Mouse (Mus musculus): Measurements from ENCODE around the gene Smyd3. TPM values are rescaled to one million over a fixed set of nuclear protein-coding genes. Genes with fewer than 3 reads are reported as not detected.
A peak's percentile ranks its signal among the peaks of the same experiment; 100 is the strongest.

Gene Smyd3
- polyA plus RNA-seq, 1 experiment from 2014 or later, result 26.3 TPM

DNA sequence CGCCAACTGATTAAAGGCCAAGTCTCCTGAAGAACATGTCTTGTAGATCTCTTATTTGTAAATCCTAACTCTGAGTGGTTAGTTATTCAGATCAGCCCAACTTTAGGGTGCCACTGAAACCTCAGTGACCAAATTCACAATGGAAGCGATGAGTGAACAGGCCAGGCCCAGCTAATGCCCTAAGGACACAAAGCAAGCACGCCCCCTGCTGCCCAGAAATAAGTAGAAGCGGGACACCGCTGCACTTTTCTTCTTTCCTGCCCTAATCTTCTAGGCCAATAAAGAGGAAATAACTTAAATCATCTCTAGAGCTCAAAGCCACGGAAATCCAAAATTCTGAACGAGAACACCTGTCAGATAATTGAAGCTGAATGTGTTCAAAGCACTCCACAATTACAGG lies 279.9 kb downstream of the Smyd3 start:
- H3K4me3 ChIP-seq (ENCODE audit: low read depth, low read length), result no peak overlapping the region
- no peaks in the 10 kb centered on the region for H3K9me3 ChIP-seq (replicated peaks; ENCODE audit: control insufficient read depth, low read length)
- DNase-seq (ENCODE audit: low spot score) (peak; percentile 50), ATAC-seq (replicated peaks; ENCODE audit: insufficient number of reproducible peaks, low FRiP score, low TSS enrichment, low read depth) (no peak)
- H3K27me3 ChIP-seq (ENCODE audit: control insufficient read depth, insufficient read depth, low read length), result no peaks in the 10 kb centered on the region
- H3K9ac ChIP-seq (replicated peaks; ENCODE audit: low read length), result no peak overlapping the region
- H3K4me1 ChIP-seq (ENCODE audit: control insufficient read depth, insufficient read depth, low read length), result no peaks in the 10 kb centered on the region
- no peaks in the 10 kb centered on the region for H3K36me3 ChIP-seq (replicated peaks; ENCODE audit: control insufficient read depth, insufficient read depth, low read depth, low read length)
- 36% methylated on average over 7 of the region's 7 CpGs for WGBS
- no peak overlapping the region for H3K27ac ChIP-seq (replicated peaks; ENCODE audit: low read depth, low read length)
- H3K4me2 ChIP-seq (ENCODE audit: low read depth, low read length), result no peak overlapping the region

DNA sequence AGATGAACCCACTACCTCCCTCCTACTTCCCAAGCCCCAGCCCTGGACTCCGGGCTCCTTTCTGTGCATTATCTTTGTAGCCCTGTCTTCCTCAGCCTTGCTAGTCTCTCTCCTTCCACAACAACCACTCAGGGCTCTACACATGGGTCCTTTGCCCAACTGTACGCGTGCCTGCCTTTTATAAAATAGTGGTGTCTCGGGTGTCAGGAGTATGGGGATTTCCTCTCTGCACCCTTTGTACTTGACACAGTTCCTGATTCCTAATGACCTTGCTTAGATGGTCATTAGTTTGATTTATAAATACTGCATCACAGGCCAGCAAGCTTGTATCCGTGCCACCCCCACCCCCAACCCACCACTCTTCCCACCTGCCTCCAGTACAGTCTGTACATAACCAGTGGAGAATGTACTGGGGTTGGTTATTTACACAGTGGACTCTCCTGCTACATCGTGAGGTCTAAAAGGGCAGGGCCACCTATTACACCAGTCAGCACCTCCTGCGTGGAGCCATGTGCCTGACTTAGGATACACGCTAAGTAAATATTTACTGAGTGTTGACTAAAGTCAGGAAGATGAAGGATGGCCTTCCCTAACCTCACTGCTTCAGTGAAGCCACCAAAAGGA lies 281.5 kb downstream of the Smyd3 start:
- Histone ChIP-seq H3K9ac (replicated peaks; ENCODE audit: low read length) (no peak overlapping the region), H3K36me3 (replicated peaks; ENCODE audit: control insufficient read depth, insufficient read depth, low read depth, low read length) (no peaks in the 10 kb centered on the region), H3K27ac (replicated peaks; ENCODE audit: low read depth, low read length) (no peak overlapping the region), H3K4me3 (ENCODE audit: low read depth, low read length) (no peak overlapping the region), H3K9me3 (replicated peaks; ENCODE audit: control insufficient read depth, low read length) (no peaks in the 10 kb centered on the region), H3K27me3 (ENCODE audit: control insufficient read depth, insufficient read depth, low read length) (no peaks in the 10 kb centered on the region), H3K4me1 (ENCODE audit: control insufficient read depth, insufficient read depth, low read length) (no peaks in the 10 kb centered on the region; the same call in 1 of the 2 replicates), H3K4me2 (ENCODE audit: low read depth, low read length) (no peak overlapping the region)
- WGBS, result 77% methylated on average over 8 of the region's 8 CpGs
- ATAC-seq (replicated peaks; ENCODE audit: insufficient number of reproducible peaks, low FRiP score, low TSS enrichment, low read depth), result no peak
- DNase-seq (ENCODE audit: low spot score), result no peak

DNA sequence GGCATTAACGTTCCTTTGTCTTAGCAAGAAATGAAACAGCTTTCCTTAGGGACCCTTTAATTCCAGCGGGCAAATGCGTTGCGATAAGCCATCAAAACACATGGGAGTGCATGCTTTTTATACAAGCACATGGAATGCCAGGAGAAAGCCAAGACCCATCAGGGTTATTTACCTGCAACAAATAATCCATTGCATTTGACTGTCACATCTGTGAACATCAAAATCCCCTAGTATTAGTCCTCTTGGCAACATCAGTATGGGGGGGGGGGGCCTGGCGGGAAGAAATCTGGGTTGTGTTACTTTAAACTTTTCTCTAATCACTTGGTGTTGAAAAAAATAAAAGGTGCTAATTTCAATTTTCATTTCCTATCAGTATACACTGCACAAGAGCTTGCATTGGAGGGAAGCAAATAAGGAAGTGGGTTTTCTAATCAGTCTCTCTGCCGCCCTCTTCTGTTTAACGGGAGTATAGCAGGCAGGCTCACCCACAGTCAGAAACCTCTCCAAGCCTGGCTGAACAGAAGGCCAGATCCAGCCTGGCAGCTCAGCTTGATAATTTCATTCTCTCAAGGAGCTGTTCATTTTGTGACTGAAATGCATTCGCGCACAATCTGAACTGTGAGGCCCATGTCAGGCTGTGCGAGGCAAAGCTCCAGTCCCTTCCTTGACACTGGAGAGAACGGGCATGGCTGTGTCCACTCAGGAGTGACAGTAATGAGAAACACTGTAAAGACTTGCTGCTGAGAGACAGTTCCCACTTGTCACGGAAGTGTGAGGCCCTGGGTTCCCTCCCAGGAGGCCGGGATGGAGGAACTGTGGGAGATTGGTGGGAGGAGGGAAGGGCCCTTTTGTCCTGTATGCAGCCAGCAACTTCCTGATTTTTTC lies 285.8 kb downstream of the Smyd3 start:
- Histone ChIP-seq H3K4me1 (ENCODE audit: control insufficient read depth, insufficient read depth, low read length) (no peaks in the 10 kb centered on the region; the same call in 1 of the 2 replicates), H3K27ac (replicated peaks; ENCODE audit: low read depth, low read length) (no peak overlapping the region), H3K36me3 (replicated peaks; ENCODE audit: control insufficient read depth, insufficient read depth, low read depth, low read length) (no peaks in the 10 kb centered on the region), H3K27me3 (ENCODE audit: control insufficient read depth, insufficient read depth, low read length) (no peaks in the 10 kb centered on the region), H3K4me3 (ENCODE audit: low read depth, low read length) (no peak overlapping the region), H3K9ac (replicated peaks; ENCODE audit: low read length) (no peak overlapping the region; the same call in 1 of the 2 replicates), H3K9me3 (replicated peaks; ENCODE audit: control insufficient read depth, low read length) (no peaks in the 10 kb centered on the region), H3K4me2 (ENCODE audit: low read depth, low read length) (no peak overlapping the region)
- DNase-seq (ENCODE audit: low spot score), result peak; percentile 87
- ATAC-seq (replicated peaks; ENCODE audit: insufficient number of reproducible peaks, low FRiP score, low TSS enrichment, low read depth), result 0 out of 2 replicates have a peak, but pooled peaks have one; percentile 41
- WGBS, result 37% methylated on average over 13 of the region's 13 CpGs

DNA sequence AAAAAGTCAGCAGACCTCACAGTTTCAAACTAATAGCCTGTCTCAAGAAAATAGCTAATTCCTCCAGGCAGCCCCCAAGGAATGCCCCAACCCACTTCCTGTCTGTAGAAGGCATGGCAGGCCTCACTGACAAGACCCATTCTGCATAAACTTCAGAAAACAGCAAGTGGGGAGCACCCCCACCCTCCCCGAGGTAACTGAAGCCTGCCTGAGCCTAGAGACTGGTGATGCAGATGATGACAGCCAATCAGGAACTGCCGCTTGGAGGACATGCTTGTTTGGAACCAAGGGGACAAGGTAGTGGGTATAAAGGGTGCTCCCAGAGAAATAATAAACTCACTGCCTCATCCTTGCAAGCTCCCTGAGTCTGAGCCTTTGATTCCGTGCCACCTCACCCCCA lies 288.3 kb downstream of the Smyd3 start:
- no peaks in the 10 kb centered on the region for H3K27me3 ChIP-seq (ENCODE audit: control insufficient read depth, insufficient read depth, low read length)
- H3K36me3 ChIP-seq (replicated peaks; ENCODE audit: control insufficient read depth, insufficient read depth, low read depth, low read length), result no peaks in the 10 kb centered on the region
- no peak overlapping the region for H3K9ac ChIP-seq (replicated peaks; ENCODE audit: low read length)
- DNase-seq (ENCODE audit: low spot score), result no peak
- ATAC-seq (replicated peaks; ENCODE audit: insufficient number of reproducible peaks, low FRiP score, low TSS enrichment, low read depth), result no peak
- no peaks in the 10 kb centered on the region for H3K9me3 ChIP-seq (replicated peaks; ENCODE audit: control insufficient read depth, low read length)
- H3K4me1 ChIP-seq (ENCODE audit: control insufficient read depth, insufficient read depth, low read length), result no peaks in the 10 kb centered on the region; the same call in 1 of the 2 replicates
- 52% methylated on average over 3 of the region's 3 CpGs for WGBS
- no peak overlapping the region for H3K27ac ChIP-seq (replicated peaks; ENCODE audit: low read depth, low read length)
- H3K4me3 ChIP-seq (ENCODE audit: low read depth, low read length), result no peak overlapping the region
- H3K4me2 ChIP-seq (ENCODE audit: low read depth, low read length), result no peak overlapping the region

DNA sequence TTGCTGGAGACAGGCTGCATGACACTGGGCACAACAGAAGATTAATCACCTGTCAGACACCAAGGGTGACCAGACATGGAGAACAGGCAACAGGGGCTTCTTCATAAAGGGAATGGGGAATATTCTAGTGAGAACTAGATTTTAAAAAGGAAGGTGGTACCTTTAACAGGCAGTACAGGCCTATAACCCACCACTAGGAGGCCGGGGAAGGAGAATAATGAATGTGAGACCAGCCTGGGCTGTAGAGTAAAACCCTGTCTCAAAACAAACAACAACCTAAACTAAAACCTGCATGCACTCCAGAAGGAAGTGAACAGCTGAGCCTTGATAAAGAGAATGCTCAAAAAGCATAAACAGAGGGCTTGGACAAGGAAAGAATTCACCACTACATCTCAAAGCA lies 297.6 kb downstream of the Smyd3 start:
- no peaks in the 10 kb centered on the region for H3K27me3 ChIP-seq (ENCODE audit: control insufficient read depth, insufficient read depth, low read length)
- H3K4me1 ChIP-seq (ENCODE audit: control insufficient read depth, insufficient read depth, low read length), result no peaks in the 10 kb centered on the region
- no peak overlapping the region for H3K9ac ChIP-seq (replicated peaks; ENCODE audit: low read length)
- no peak for ATAC-seq (replicated peaks; ENCODE audit: insufficient number of reproducible peaks, low FRiP score, low TSS enrichment, low read depth)
- H3K4me2 ChIP-seq (ENCODE audit: low read depth, low read length), result no peak overlapping the region
- H3K36me3 ChIP-seq (replicated peaks; ENCODE audit: control insufficient read depth, insufficient read depth, low read depth, low read length), result no peaks in the 10 kb centered on the region
- whole genome bisulfite sequencing, result 32% methylated on average over 1 of the region's 1 CpGs
- no peak overlapping the region for H3K4me3 ChIP-seq (ENCODE audit: low read depth, low read length)
- H3K27ac ChIP-seq (replicated peaks; ENCODE audit: low read depth, low read length), result no peak overlapping the region
- DNase-seq (ENCODE audit: low spot score), result peak; percentile 36
- H3K9me3 ChIP-seq (replicated peaks; ENCODE audit: control insufficient read depth, low read length), result no peaks in the 10 kb centered on the region

DNA sequence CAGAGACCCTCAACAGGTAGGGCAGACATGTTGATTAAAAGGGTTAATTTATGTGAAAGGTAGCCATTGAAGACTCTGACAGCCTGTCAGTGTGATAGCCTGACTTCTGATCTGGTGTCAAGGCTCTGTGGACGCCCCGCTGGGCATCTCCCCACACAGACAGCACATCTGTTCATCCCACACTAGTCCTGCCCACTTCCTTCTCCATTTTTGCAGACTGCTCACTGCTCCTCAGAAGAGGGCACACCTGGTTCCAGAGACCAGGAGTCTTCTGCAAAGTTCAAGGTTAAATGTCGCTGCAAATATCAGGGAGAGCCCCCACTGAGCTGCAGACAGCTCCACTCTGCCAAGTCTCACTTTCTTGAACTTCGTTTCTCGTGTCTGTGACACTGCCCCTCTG lies 299.8 kb downstream of the Smyd3 start:
- 51% methylated on average over 5 of the region's 5 CpGs for WGBS
- no peak for ATAC-seq (replicated peaks; ENCODE audit: insufficient number of reproducible peaks, low FRiP score, low TSS enrichment, low read depth)
- H3K27me3 ChIP-seq (ENCODE audit: control insufficient read depth, insufficient read depth, low read length), result no peaks in the 10 kb centered on the region

DNA sequence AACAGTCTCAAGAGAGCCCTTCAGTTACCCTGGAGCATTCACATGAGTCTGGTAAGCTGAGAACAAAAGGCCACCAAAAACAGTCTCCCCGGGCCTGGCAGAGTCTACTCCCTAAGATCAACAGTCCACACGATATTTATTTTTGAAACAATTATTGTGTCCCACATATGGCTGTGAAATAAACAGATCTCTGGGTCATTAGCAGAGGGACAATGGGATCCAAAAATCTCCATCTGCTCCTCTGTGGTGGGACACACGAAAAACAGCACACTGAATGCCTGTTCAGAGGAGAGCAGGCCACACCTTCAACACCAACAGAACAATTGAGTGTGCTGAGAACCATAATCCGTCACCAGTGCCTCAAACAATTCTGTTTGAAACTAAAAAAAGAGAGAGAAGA lies 300.8 kb downstream of the Smyd3 start:
- H3K36me3 ChIP-seq (replicated peaks; ENCODE audit: control insufficient read depth, insufficient read depth, low read depth, low read length), result no peaks in the 10 kb centered on the region
- H3K4me2 ChIP-seq (ENCODE audit: low read depth, low read length), result no peak overlapping the region
- no peak overlapping the region for H3K27ac ChIP-seq (replicated peaks; ENCODE audit: low read depth, low read length)
- WGBS, result 30% methylated on average over 4 of the region's 4 CpGs
- DNase-seq (ENCODE audit: low spot score) (no peak), ATAC-seq (replicated peaks; ENCODE audit: insufficient number of reproducible peaks, low FRiP score, low TSS enrichment, low read depth) (no peak)
- H3K9me3 ChIP-seq (replicated peaks; ENCODE audit: control insufficient read depth, low read length), result no peaks in the 10 kb centered on the region
- H3K27me3 ChIP-seq (ENCODE audit: control insufficient read depth, insufficient read depth, low read length), result no peaks in the 10 kb centered on the region
- H3K4me1 ChIP-seq (ENCODE audit: control insufficient read depth, insufficient read depth, low read length), result no peaks in the 10 kb centered on the region
- no peak overlapping the region for H3K4me3 ChIP-seq (ENCODE audit: low read depth, low read length)
- H3K9ac ChIP-seq (replicated peaks; ENCODE audit: low read length), result no peak overlapping the region

More for the DNA sequence above, 299.8 kb downstream of the Smyd3 start:
- Histone ChIP-seq H3K27ac (replicated peaks; ENCODE audit: low read depth, low read length) (no peak overlapping the region), H3K36me3 (replicated peaks; ENCODE audit: control insufficient read depth, insufficient read depth, low read depth, low read length) (no peaks in the 10 kb centered on the region), H3K9me3 (replicated peaks; ENCODE audit: control insufficient read depth, low read length) (no peaks in the 10 kb centered on the region), H3K4me2 (ENCODE audit: low read depth, low read length) (no peak overlapping the region), H3K4me3 (ENCODE audit: low read depth, low read length) (no peak overlapping the region), H3K9ac (replicated peaks; ENCODE audit: low read length) (no peak overlapping the region), H3K4me1 (ENCODE audit: control insufficient read depth, insufficient read depth, low read length) (no peaks in the 10 kb centered on the region)
- no peak for DNase-seq (ENCODE audit: low spot score)

DNA sequence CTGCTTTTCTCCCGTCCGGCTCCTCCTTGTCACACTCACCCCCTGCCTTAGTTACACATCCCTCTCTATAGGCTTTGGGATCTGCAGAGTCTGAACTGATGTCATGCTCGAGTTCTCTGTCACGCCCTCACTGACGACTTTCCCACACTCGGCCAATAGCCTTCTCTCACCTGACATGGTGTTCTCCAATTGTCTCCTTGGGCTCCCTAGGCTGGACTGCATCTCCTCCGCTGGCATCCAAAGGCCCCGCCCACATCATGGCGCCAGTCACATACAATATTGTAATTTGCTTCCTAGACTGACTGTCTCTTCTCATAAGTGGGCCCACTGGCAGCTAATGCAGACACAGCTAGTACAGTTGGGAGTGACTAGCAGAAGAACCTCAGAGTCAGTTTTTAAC lies 304.5 kb downstream of the Smyd3 start:
- Histone ChIP-seq H3K9ac (replicated peaks; ENCODE audit: low read length) (no peak overlapping the region), H3K27ac (replicated peaks; ENCODE audit: low read depth, low read length) (no peak overlapping the region), H3K27me3 (ENCODE audit: control insufficient read depth, insufficient read depth, low read length) (no peaks in the 10 kb centered on the region), H3K36me3 (replicated peaks; ENCODE audit: control insufficient read depth, insufficient read depth, low read depth, low read length) (no peaks in the 10 kb centered on the region), H3K4me1 (ENCODE audit: control insufficient read depth, insufficient read depth, low read length) (no peaks in the 10 kb centered on the region), H3K9me3 (replicated peaks; ENCODE audit: control insufficient read depth, low read length) (no peaks in the 10 kb centered on the region), H3K4me2 (ENCODE audit: low read depth, low read length) (no peak overlapping the region), H3K4me3 (ENCODE audit: low read depth, low read length) (no peak overlapping the region)
- 89% methylated on average over 9 of the region's 9 CpGs for WGBS
- ATAC-seq (replicated peaks; ENCODE audit: insufficient number of reproducible peaks, low FRiP score, low TSS enrichment, low read depth) (no peak), DNase-seq (ENCODE audit: low spot score) (no peak)
